Mouse (Mus musculus): ENCODE measurements at regions not wholly inside any gene's neighbourhood (a gene's known extent, or its start where the extent isn't known, plus 50 kb on each side); places are given as distances from the start of the nearest gene placed in this dataset.
A peak's percentile ranks its signal among the peaks of the same experiment; 100 is the strongest.

DNA sequence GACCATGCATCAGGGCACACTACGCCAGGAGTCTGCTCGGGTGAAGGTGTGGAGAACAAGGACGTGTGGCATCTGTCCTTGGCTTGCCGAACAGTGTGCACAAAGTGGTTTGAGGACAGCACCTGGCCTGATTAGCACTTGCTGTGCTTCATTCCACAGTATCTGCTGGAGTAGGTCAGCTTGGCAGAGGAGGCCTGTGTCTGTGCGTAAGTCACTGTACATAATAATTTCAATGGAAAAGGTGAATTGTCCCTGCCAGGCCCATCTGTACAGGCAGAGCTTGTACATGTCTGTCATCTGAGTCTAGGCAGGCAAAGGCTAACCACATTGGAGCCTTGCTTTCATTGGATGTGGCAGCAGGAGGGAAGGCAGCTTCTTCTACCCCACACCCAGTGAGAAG, 979.5 kb upstream of the Car8 start:
- DNase-seq (ENCODE audit: low spot score in 2 of 2), result no peak

GRCm38 (mm10) chr4:9208606-9209005, 969.8 kb upstream of the Car8 start:
- no peak for DNase-seq (ENCODE audit: low spot score in 2 of 2)

DNA sequence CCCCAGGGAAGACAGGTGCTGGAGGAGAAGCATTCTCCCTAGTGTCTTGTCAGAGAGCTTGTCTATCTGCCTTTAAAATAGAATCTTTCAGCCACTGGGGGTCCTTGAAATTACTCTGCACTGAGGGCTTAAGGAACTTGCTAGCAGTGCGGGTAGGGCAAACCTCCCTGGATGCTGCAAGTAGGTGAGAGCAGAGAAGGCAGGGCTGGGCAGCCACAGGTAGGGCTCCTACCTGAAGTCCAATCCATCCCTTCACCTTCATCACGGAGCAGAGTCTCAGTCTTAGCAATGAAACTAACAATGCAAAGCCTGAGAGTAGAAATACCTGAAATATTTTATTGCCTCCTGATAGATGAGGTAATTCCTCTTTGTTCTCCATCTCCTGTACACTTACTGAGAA, 961.2 kb upstream of the Car8 start:
- DNase-seq (ENCODE audit: low spot score in 2 of 2), result no peak

DNA sequence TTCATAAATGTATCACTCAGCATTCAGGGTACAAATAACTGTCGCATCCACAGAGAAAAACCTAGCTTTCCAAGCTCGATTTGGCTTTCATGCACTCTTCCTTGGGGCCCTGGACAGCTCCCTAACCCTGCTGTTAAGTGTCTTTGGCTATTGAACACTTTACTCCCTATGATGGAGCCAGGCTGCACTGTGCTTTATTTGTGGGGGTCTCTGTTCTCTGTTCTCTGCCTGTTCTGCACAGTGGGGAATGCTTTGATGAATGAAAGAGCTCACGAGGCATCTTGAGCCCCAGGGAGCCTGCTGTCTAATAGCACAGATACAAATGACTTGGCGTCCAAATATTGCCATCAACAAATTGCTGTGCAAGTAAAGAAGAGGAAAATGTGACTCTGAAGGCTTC, 957.6 kb upstream of the Car8 start:
- DNase-seq (ENCODE audit: low spot score in 2 of 2), result no peak

- peak in 1 of 2 experiments; percentile 43 for DNase-seq (ENCODE audit: low spot score in 2 of 2)
Measured at GRCm38 (mm10) chr4:9193121-9193520, 954.3 kb upstream of the Car8 start.

GRCm38 (mm10) chr4:9185156-9185875, 946.5 kb upstream of the Car8 start:
- DNase-seq (ENCODE audit: low spot score in 2 of 2), result no peak

DNA sequence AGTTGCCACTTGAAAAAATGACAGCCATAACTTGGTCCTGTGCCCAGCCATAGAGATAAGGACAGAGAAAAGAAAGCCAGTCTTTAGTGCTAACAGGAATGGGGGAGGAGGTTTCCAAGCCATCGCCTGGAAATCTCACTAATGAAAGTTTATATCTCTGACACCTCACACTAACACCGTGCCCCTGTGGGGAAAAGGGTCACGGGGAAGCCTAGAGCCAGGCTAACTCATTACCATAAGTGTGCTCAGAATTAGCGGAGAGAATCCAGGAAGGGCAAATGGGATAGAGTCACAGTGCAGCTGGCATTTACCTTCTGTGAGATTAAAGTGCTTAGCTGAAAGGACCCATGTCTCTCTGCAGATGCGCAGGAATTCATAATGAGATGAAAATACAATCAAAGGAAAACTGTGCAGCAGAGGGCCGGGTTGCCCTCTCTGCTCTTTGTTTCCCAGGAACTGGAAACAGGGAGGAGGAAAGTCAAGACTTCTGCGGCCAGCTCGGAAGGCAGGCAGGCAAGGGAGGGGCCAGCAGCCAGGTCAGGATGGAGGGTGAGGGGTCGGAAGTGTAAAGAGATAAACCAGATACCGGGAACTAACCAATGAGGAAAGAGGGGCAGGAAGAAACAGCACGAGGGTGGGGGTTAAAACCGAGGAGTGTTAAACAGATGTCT, 945.7 kb upstream of the Car8 start:
- peak in 1 of 2 experiments; percentile 7 for DNase-seq (ENCODE audit: low spot score in 2 of 2)

DNA sequence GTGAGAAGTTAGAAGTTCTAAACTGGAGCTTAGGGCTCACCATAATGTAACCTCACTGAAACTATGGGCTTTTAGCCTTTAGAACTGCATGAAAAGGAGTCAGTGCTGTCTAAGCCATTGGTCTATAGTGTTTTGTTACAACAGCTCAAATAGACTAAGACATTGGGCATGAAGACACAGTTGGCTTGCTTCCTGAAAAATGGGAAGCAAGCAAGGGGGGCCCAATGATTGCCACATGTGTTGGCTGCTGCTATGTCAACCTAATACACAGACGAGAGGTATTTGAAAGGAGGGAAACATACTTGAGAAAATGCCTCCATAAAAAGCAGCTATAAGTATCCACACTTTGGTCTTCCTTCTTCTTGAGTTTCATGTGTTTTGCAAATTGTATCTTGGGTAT, 935.5 kb upstream of the Car8 start:
- no peak for DNase-seq (ENCODE audit: low spot score in 2 of 2)

DNA sequence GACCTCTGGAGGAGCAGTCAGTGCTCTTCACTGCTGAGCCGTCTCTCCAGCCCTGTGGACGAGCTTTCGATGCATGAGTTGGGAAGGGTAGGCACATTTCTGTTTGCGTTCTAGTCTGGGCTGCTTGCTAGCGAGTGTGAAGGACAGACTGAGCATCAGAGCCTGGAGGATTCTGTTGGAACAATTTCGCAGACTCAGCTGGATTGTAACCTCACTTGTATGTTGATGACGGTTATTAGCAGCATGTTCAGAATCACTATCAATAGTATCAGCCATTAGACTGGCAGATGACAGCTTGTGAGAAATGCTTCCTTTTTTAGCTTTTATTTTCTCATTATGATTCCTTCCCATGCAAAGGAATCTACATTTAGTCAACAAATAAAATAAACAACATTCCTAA, 923.5 kb upstream of the Car8 start:
- DNase-seq (ENCODE audit: low spot score in 2 of 2), result no peak

- no peak for DNase-seq (ENCODE audit: low spot score in 2 of 2)
Measured at GRCm38 (mm10) chr4:9161814-9162133, 922.9 kb upstream of the Car8 start.

DNA sequence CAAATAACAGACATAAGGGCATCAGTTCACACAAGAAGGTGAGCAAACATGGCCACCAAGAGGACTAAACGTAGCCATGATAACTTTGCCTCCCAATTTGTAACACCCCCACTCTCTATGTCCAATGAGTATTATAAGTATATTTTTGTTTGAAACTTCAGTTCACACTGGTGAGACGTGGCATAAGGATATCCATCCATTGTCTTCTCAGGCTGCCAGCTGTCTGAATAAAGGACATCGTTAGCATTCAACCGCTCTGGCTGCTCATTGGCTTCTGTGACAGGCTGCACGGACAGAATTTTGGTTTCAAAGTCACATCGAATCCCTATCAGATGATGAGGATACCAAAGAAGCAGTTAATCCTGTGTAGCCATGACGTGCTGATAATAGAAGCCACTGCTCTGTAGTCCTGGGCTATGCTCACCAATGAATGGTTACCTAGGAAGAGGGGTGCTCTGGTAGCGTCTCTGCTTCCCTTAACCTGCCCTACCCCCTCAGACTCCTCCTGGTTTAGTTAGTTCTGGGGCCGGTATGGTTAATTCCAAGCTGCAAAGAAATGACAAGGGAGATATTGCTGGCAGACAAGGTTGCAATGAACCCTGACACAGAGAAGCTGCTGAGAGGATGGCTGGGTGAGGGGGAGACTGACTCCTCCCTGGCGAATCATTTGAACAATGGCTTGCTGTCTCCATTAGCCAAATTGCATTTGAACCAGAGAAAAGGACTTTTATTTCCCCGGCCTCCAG, 922.4 kb upstream of the Car8 start:
- no peak for DNase-seq (ENCODE audit: low spot score in 2 of 2)

- DNase-seq (ENCODE audit: low spot score in 2 of 2), result no peak
Measured at GRCm38 (mm10) chr4:9147732-9148131, 908.9 kb upstream of the Car8 start.

DNA sequence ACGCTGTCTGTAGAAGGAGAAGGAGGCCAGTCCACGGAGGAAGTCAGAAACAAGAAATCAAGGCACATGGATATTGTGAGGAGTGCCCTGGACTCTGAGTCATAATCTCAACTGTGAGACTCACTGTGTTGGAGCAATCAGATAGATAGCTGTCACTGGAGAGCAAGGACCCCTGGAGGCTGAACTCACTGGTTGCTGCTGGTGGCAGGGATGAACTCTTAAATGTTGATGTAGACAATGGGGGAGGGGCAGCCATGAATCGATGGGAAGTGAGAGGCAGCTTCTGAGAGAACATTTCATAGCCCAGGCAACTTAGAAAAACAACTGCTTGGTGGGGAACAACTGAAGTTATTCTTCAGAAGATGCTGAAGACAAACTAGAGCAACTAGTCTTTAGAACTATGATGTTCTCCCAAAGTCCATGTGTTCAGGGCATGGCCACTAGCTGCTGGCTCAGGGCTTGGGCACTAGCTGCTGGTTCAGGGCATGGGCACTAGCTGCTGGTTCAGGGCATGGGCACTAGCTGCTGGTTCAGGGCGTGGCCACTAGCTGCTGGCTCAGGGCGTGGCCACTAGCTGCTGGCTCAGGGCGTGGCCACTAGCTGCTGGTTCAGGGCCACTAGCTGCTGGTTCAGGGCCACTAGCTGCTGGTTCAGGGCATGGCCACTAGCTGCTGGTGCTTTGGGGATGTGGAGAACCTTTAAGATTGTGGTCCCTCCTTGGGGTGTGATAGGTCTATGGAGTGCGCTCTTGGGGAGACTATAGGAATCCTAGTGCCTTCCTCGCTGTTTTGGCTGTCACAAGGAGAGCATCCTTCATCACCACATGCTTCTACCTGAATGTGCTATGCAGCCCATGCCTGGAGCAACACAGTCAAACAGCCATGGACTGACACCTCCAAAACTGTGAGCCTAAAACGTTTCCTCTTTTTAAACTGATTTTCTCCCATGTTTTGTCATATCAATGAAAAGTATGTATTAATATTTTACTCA, 905.7 kb upstream of the Car8 start:
- no peak for DNase-seq (ENCODE audit: low spot score in 2 of 2)

DNA sequence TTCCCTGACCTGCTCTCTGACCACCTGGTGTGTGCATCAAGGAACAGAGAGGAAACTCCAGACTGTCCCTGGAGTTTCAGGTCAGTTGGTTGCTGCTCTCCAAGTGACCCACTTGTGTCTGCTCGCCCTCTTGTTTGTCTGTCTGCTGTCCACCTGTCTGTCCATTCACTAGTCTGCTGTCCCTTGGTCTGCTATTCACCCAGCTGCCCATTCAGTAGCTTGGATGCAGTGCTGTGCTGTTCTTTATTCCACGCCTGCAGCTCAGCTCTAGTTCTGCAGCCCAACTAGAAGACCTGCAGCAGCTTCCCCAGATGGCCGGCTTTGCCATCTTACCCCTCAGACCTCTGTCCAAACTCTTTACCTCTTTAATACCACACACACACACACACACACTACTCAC, 904.2 kb upstream of the Car8 start:
- no peak for DNase-seq (ENCODE audit: low spot score in 2 of 2)

- DNase-seq (ENCODE audit: low spot score in 2 of 2), result no peak
Measured at GRCm38 (mm10) chr4:9141946-9142683, 903.3 kb upstream of the Car8 start.

DNA sequence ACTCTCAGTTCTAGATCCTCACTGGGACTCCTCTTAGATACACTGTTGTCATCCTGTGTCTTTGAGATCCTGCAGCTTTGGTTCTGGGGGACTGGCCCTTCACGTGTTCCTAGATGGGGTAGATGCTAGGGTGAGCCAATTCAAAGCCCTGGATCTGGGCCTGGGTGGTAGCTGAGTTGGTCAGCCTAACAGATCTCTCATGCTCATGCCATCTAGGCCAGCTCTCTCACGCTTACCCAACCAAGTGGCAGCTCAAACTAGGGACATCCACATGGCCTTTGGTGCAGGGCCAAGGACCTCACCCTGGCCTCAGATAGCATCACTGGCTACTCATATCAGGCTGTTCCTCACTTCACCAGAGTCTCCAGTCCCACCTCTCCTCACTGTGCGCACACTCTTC, 901.9 kb upstream of the Car8 start:
- DNase-seq (ENCODE audit: low spot score in 2 of 2), result no peak

- no peak for DNase-seq (ENCODE audit: low spot score in 2 of 2)
Measured at GRCm38 (mm10) chr4:9136657-9137056, 897.8 kb upstream of the Car8 start.

DNA sequence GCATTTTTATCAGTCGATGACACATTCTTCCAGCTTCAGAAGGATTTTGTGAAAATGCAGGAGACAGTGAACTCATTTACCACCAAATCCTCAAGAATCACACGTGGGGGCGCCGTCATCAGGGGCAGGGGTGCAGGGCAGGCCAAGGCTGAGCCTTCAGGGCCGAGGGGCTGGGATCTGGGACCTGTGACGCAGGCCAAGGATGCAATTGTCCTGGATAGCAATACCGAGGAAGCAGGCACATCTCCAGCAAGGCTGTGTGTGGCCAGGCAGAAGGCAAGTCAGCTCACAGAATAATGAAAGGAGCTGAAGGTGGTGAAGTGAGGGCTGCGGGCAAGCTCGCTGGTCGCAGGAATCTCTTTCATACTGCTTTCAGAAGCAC, 897.3 kb upstream of the Car8 start:
- DNase-seq (ENCODE audit: low spot score in 2 of 2), result no peak

DNA sequence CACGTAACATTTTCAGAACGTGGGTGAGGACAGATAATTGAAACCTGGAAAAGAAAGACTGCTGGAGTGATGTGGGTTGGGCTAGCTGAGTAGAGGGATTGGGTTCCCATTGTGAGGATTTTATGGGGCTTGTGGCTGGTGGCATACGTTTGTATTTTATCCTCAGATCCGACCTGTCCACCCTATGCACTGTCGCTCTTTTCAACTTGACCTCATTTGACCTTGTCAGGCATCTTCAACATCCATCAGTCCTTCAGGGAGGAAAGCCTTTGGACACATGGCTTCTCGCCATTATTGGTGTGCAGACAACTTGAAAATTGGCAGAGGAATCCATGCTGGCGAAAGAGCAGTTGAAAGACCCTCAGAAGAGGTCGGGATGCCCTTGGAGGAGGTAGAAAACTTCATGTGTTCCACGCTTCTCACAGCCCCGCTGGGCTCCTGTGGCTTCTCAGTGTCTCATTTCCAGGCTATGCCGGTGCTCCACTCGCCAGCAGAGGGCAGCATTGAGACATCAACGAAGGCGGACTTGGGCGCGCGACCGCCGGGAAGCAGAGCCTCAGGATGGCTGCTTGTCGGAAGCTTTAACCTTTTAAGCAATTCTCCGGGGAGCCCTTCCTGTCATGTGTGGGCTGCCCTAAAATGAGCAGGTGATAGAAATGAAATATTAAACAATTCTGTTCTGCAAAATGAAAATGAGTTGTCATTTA, 896.8 kb upstream of the Car8 start:
- DNase-seq (ENCODE audit: low spot score in 2 of 2), result peak; percentile 93 to 99

DNA sequence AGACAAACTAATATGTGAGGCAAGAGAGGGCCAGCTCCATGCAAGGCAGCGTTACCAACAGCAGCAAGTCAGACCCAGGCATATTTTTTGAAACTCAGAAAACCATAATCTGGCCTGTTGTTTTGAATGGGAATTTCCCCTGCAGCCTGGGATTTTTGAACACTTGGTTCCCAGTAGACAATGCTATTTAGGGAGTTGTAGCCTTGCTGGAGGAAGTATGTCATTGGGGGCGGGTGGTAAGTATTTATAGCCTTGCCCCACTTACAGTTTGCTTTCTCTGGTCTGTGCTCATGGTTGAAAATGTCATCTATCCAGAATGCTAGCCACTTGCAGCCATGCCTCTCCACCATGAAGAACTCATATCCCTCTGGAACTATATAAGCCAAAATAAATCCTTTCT, 894.9 kb upstream of the Car8 start:
- DNase-seq (ENCODE audit: low spot score in 2 of 2), result no peak

Data from layer of hippocampus, adult 18-20 months (tissue).